Mouse (Mus musculus): Measurements from ENCODE around the gene Piga. TPM values are rescaled to one million over a fixed set of nuclear protein-coding genes. Genes with fewer than 3 reads are reported as not detected.
A peak's percentile ranks its signal among the peaks of the same experiment; 100 is the strongest.

Gene Piga
- 7.6 and 7.8 TPM in 2 replicates for polyA plus RNA-seq (2015; fragmentation: Nextera tagmentation; extraction: Ambion mirVana)

GRCm38 (mm10) chrX:164419471-164419939 lies at the start of gene Piga:
Piga (plus strand) TSS chrX:164419787.
- ATAC-seq (replicated peaks; ENCODE audit: low FRiP score, low read depth) (peak; percentile 99), DNase-seq (ENCODE audit: low spot score) (peak; percentile 97)
- 34% methylated on average over 37 of the region's 40 CpGs for WGBS
- no peak for TF ChIP-seq CTCF (IDR thresholded peaks at IDR 0.05; ENCODE audit: low read depth)
- Histone ChIP-seq H3K9me3 (replicated peaks; ENCODE audit: low read length) (no peaks in the 10 kb centered on the region), H3K27me3 (ENCODE audit: insufficient read depth, low read length) (no peaks in the 10 kb centered on the region), H3K4me1 (replicated peaks; ENCODE audit: insufficient read depth, low read length) (no peaks in the 10 kb centered on the region), H3K36me3 (ENCODE audit: insufficient read depth, low read length) (no peaks in the 10 kb centered on the region), H3K27ac (peak within 1 kb of the TSS; percentile 77), H3K9ac (ENCODE audit: low read depth, low read length) (peak within 1 kb of the TSS; percentile 65), H3K4me2 (ENCODE audit: low read length) (peak within 1 kb of the TSS; percentile 56), H3K4me3 (replicated peaks; ENCODE audit: low read depth, low read length) (peak within 1 kb of the TSS; percentile 50)

GRCm38 (mm10) chrX:164370576-164370975 lies 49.0 kb upstream of the Piga start:
- Histone ChIP-seq H3K9ac (ENCODE audit: low read depth, low read length) (no peak overlapping the region), H3K27me3 (ENCODE audit: insufficient read depth, low read length) (no peaks in the 10 kb centered on the region), H3K4me1 (replicated peaks; ENCODE audit: insufficient read depth, low read length) (no peaks in the 10 kb centered on the region), H3K9me3 (replicated peaks; ENCODE audit: low read length) (no peaks in the 10 kb centered on the region), H3K36me3 (ENCODE audit: insufficient read depth, low read length) (no peaks in the 10 kb centered on the region), H3K27ac (no peak overlapping the region), H3K4me2 (ENCODE audit: low read length) (no peak overlapping the region), H3K4me3 (replicated peaks; ENCODE audit: low read depth, low read length) (no peak overlapping the region)
- no peak for TF ChIP-seq CTCF (IDR thresholded peaks at IDR 0.05; ENCODE audit: low read depth)
- whole genome bisulfite sequencing = 59% methylated on average over 3 of the region's 3 CpGs
- DNase-seq (ENCODE audit: low spot score) (no peak), ATAC-seq (replicated peaks; ENCODE audit: low FRiP score, low read depth) (no peak)

- 25% methylated on average over 3 of the region's 3 CpGs for WGBS
- no peak within 1 kb of the TSS for H3K9ac ChIP-seq (ENCODE audit: low read depth, low read length)
- H3K27ac ChIP-seq = 0 out of 2 replicates have a peak within 1 kb of the TSS, but pooled peaks have one; percentile 6
- no peaks in the 10 kb centered on the region for H3K4me1 ChIP-seq (replicated peaks; ENCODE audit: insufficient read depth, low read length)
- no peak for TF ChIP-seq CTCF (IDR thresholded peaks at IDR 0.05; ENCODE audit: low read depth)
- DNase-seq (ENCODE audit: low spot score) (peak; percentile 54), ATAC-seq (replicated peaks; ENCODE audit: low FRiP score, low read depth) (no peak)
- H3K9me3 ChIP-seq (replicated peaks; ENCODE audit: low read length) = no peaks in the 10 kb centered on the region
- H3K4me3 ChIP-seq (replicated peaks; ENCODE audit: low read depth, low read length) = no peak within 1 kb of the TSS
- no peaks in the 10 kb centered on the region for H3K27me3 ChIP-seq (ENCODE audit: insufficient read depth, low read length)
- H3K4me2 ChIP-seq (ENCODE audit: low read length) = no peak within 1 kb of the TSS
- no peaks in the 10 kb centered on the region for H3K36me3 ChIP-seq (ENCODE audit: insufficient read depth, low read length)
Observed at GRCm38 (mm10) chrX:164373081-164373480, 46.5 kb upstream of the Piga start, which contains the start of gene Vegfd. Vegfd (plus strand) TSS chrX:164373378.

- DNase-seq (ENCODE audit: low spot score) (peak; percentile 44), ATAC-seq (replicated peaks; ENCODE audit: low FRiP score, low read depth) (no peak)
- H3K36me3 ChIP-seq (ENCODE audit: insufficient read depth, low read length) = no peaks in the 10 kb centered on the region
- WGBS = 50% methylated on average over 5 of the region's 5 CpGs
- TF ChIP-seq CTCF (IDR thresholded peaks at IDR 0.05; ENCODE audit: low read depth) = peak; percentile 49; the same call in 1 of the 2 replicates
- H3K27ac ChIP-seq = no peak overlapping the region
- no peak overlapping the region for H3K9ac ChIP-seq (ENCODE audit: low read depth, low read length)
- no peaks in the 10 kb centered on the region for H3K4me1 ChIP-seq (replicated peaks; ENCODE audit: insufficient read depth, low read length)
- no peaks in the 10 kb centered on the region for H3K9me3 ChIP-seq (replicated peaks; ENCODE audit: low read length)
- no peaks in the 10 kb centered on the region for H3K27me3 ChIP-seq (ENCODE audit: insufficient read depth, low read length)
- H3K4me3 ChIP-seq (replicated peaks; ENCODE audit: low read depth, low read length) = no peak overlapping the region
- peak overlapping the region; percentile 21; the same call in 1 of the 2 replicates for H3K4me2 ChIP-seq (ENCODE audit: low read length)
Observed at GRCm38 (mm10) chrX:164374586-164374985, 45.0 kb upstream of the Piga start.

- no peaks in the 10 kb centered on the region for H3K4me1 ChIP-seq (replicated peaks; ENCODE audit: insufficient read depth, low read length)
- no peaks in the 10 kb centered on the region for H3K36me3 ChIP-seq (ENCODE audit: insufficient read depth, low read length)
- no peak for TF ChIP-seq CTCF (IDR thresholded peaks at IDR 0.05; ENCODE audit: low read depth)
- H3K9me3 ChIP-seq (replicated peaks; ENCODE audit: low read length) = no peaks in the 10 kb centered on the region
- no peak overlapping the region for H3K27ac ChIP-seq
- no peaks in the 10 kb centered on the region for H3K27me3 ChIP-seq (ENCODE audit: insufficient read depth, low read length)
- DNase-seq (ENCODE audit: low spot score) = no peak
- no peak overlapping the region for H3K4me3 ChIP-seq (replicated peaks; ENCODE audit: low read depth, low read length)
- H3K9ac ChIP-seq (ENCODE audit: low read depth, low read length) = no peak overlapping the region
- H3K4me2 ChIP-seq (ENCODE audit: low read length) = no peak overlapping the region
- WGBS = 79% methylated on average over 4 of the region's 4 CpGs
- no peak for ATAC-seq (replicated peaks; ENCODE audit: low FRiP score, low read depth)
Observed at GRCm38 (mm10) chrX:164379721-164380120, 39.9 kb upstream of the Piga start.

- no peaks in the 10 kb centered on the region for H3K4me1 ChIP-seq (replicated peaks; ENCODE audit: insufficient read depth, low read length)
- WGBS = 31% methylated on average over 31 of the region's 33 CpGs
- no peak for TF ChIP-seq CTCF (IDR thresholded peaks at IDR 0.05; ENCODE audit: low read depth)
- 0 out of 2 replicates have a peak overlapping the region, but pooled peaks have one; percentile 19 for H3K27ac ChIP-seq
- H3K9ac ChIP-seq (ENCODE audit: low read depth, low read length) = 0 out of 2 replicates have a peak overlapping the region, but pooled peaks have one; percentile 8
- no peaks in the 10 kb centered on the region for H3K9me3 ChIP-seq (replicated peaks; ENCODE audit: low read length)
- H3K36me3 ChIP-seq (ENCODE audit: insufficient read depth, low read length) = no peaks in the 10 kb centered on the region
- peak; percentile 96 for ATAC-seq (replicated peaks; ENCODE audit: low FRiP score, low read depth)
- no peaks in the 10 kb centered on the region for H3K27me3 ChIP-seq (ENCODE audit: insufficient read depth, low read length)
- peak; percentile 84 for DNase-seq (ENCODE audit: low spot score)
- H3K4me3 ChIP-seq (replicated peaks; ENCODE audit: low read depth, low read length) = peak overlapping the region; percentile 28
- H3K4me2 ChIP-seq (ENCODE audit: low read length) = peak overlapping the region; percentile 66
Observed at GRCm38 (mm10) chrX:164381618-164382408, 37.8 kb upstream of the Piga start.
